Mouse (Mus musculus): ENCODE measurements around the gene Il2rb.

- TF ChIP-seq GATA1 (IDR thresholded peaks at IDR 0.05; ENCODE audit: low read depth, low read length) = no peak
- TF ChIP-seq CTCF (IDR thresholded peaks at IDR 0.05 in 2 of 3, conservative IDR thresholded peaks at IDR 0.05 in 1 of 3; ENCODE audit: control insufficient read depth in 1 of 3, insufficient read depth in 1 of 3, low read depth in 2 of 3, low read length in 3 of 3, poor library complexity in 1 of 3, severe bottlenecking in 1 of 3) = no peak
- TF ChIP-seq POLR2A (IDR thresholded peaks at IDR 0.05; ENCODE audit: control insufficient read depth in 1 of 2, insufficient read depth in 1 of 2, low read depth in 1 of 2, low read length in 2 of 2, poor library complexity in 1 of 2) = no peak
- no peak for TF ChIP-seq EP300 (IDR thresholded peaks at IDR 0.05; ENCODE audit: low read depth in 1 of 2, low read length in 2 of 2)
- no peak for TF ChIP-seq TAL1 (IDR thresholded peaks at IDR 0.05; ENCODE audit: low read length)
- TF ChIP-seq ZC3H11A (IDR thresholded peaks at IDR 0.05; ENCODE audit: low read depth, low read length) = no peak
- TF ChIP-seq JUND (IDR thresholded peaks at IDR 0.05; ENCODE audit: low read depth, low read length) = no peak
- TF ChIP-seq CHD2 (IDR thresholded peaks at IDR 0.05; ENCODE audit: low read length) = no peak
- no peak for TF ChIP-seq MAX (IDR thresholded peaks at IDR 0.05; ENCODE audit: low read length)
Measured at GRCm38 (mm10) chr15:78486564-78486963, 8.5 kb downstream of the Il2rb start.

Data from MEL (cell line).